Mouse (Mus musculus): ENCODE measurements around the gene C2cd3.

C2cd3 gene

GRCm38 (mm10) chr7:100407677-100408076, 35.6 kb downstream of the C2cd3 start:
- no peak for DNase-seq

GRCm38 (mm10) chr7:100408684-100409083, 36.7 kb downstream of the C2cd3 start:
- no peak for DNase-seq

- DNase-seq: no peak
Observed at GRCm38 (mm10) chr7:100425795-100426194, 53.8 kb downstream of the C2cd3 start.

- DNase-seq: peak; percentile 38
Observed at GRCm38 (mm10) chr7:100429102-100429501, 57.1 kb downstream of the C2cd3 start.

GRCm38 (mm10) chr7:100429911-100430310, 57.9 kb downstream of the C2cd3 start:
- DNase-seq: peak; percentile 21

GRCm38 (mm10) chr7:100431103-100431502, 59.1 kb downstream of the C2cd3 start:
- peak; percentile 58 for DNase-seq

- no peak for DNase-seq
Observed at GRCm38 (mm10) chr7:100433295-100433694, 61.3 kb downstream of the C2cd3 start.

GRCm38 (mm10) chr7:100443728-100444127, 71.7 kb downstream of the C2cd3 start:
- DNase-seq: no peak

GRCm38 (mm10) chr7:100446271-100446670, 74.2 kb downstream of the C2cd3 start:
- DNase-seq: no peak

GRCm38 (mm10) chr7:100448530-100448929, 76.5 kb downstream of the C2cd3 start:
- no peak for DNase-seq

- DNase-seq: no peak
Observed at GRCm38 (mm10) chr7:100448985-100449384, 77.0 kb downstream of the C2cd3 start.

GRCm38 (mm10) chr7:100458153-100458552, 86.1 kb downstream of the C2cd3 start:
- DNase-seq: no peak

GRCm38 (mm10) chr7:100459862-100460261, 87.8 kb downstream of the C2cd3 start:
- no peak for DNase-seq

GRCm38 (mm10) chr7:100461621-100462151, 89.7 kb downstream of the C2cd3 start:
- DNase-seq: peak; percentile 91

- no peak for DNase-seq
Observed at GRCm38 (mm10) chr7:100463194-100463593, 91.2 kb downstream of the C2cd3 start.

- no peak for DNase-seq
Observed at GRCm38 (mm10) chr7:100463757-100464156, 91.7 kb downstream of the C2cd3 start.

- DNase-seq: no peak
Observed at GRCm38 (mm10) chr7:100464248-100464647, 92.2 kb downstream of the C2cd3 start.

- DNase-seq: no peak
Observed at GRCm38 (mm10) chr7:100465248-100465647, 93.2 kb downstream of the C2cd3 start.

- peak; percentile 45 for DNase-seq
Observed at GRCm38 (mm10) chr7:100465656-100466309, 93.8 kb downstream of the C2cd3 start.

GRCm38 (mm10) chr7:100466781-100467510, 94.9 kb downstream of the C2cd3 start:
- DNase-seq: no peak

- no peak for DNase-seq
Observed at GRCm38 (mm10) chr7:100468761-100469160, 96.7 kb downstream of the C2cd3 start.

- no peak for DNase-seq
Observed at GRCm38 (mm10) chr7:100469502-100469901, 97.5 kb downstream of the C2cd3 start.

GRCm38 (mm10) chr7:100470796-100471406, 98.9 kb downstream of the C2cd3 start:
- no peak for DNase-seq

- no peak for DNase-seq
Observed at GRCm38 (mm10) chr7:100471407-100471797, 99.4 kb downstream of the C2cd3 start.

Data from layer of hippocampus, adult 9-11 months (tissue).